Mouse (Mus musculus): ENCODE data around the gene Npc1l1.
"Not testable (repeated sequence)": the region's sequence is repeated elsewhere in the genome, so short reads cannot be mapped to it uniquely, and the experiment has no call there.

The Npc1l1 gene

DNA sequence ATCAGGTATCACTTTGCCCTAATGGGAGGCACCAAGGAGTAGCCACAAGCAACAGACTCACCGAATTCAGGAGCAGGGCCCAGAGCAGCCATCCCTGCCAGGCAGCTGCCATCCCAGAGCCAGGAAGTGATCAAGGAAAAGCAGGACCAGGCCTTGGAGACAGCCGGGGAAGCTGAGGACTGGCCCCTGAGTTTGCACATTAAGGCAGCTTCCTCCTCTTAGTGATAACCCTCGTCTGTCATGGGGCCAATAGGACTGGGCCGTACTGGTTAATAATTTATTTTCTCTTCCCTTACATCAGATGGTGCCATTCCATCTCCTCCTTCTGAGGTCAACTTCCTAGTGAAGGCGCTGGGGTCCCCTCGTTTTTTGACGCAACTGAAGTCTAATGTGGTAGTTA, at the start of gene Npc1l1:
Gene Npc1l1, minus strand, starts transcription at position 132 of the 400 bp plus-strand sequence.
- no peak for DNase-seq

DNA sequence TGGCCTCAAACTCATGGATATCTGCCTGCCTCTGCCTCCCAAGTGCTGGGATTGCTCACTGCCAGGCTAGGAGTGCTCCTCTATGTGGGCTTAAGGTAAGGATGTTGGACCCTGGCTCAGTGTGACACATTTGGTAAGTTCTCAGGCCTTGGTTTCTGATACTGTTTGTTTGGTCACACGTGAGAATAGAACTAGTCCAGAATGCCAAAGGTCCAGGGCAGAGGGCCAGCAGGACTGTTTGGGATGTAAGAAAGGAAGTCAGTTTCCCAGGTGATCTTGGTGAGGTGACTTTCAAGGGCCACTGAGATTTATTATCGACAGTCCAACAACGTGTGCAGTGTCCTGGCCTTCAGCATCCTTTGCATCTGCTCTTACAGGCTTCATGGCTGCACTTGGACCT, 46.5 kb upstream of the Npc1l1 start:
- DNase-seq = no peak

DNA sequence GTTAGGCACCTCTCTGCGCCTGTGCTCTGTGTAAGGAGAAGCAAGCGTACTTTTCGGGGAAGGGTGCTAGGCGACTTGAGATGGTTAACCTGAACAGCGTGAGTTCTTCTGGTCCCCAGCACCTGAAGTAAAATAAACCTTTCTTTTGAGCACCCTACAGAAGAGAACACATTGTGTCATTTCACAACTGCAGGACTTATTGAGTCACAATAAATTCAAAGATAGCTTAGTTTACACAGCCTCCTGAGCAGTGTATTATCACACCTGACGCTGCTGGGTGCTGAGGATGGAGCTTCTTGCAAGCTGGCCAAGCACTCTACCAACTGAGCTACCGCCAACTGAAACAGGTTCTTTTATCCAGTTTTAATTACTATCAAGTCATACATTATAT, 45.1 kb upstream of the Npc1l1 start:
- DNase-seq = no peak

- DNase-seq = peak; percentile 100
Measured at GRCm38 (mm10) chr11:6274387-6275093, 44.6 kb upstream of the Npc1l1 start, which contains the start of gene Tmed4. Gene Tmed4 (minus strand): TSS chr11:6274870.

DNA sequence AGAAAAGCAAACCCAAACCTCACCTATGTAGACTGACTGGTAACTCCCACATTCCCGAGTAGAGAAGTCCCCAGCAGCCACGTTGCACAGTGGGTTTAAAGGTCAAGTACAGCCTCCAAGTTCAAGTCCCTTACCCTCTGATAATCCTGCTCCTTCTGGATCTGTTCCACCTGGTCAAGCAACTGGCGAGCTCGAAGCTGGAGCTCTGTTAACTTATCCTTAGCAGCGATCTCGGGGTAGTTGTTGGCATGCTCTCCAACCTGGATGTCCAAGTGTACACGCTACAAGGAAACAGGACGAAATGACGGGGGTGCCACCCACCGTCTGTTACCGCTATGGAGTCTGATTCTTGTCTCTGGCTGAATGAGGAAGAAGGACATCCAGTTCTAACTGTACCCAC, 43.7 kb upstream of the Npc1l1 start:
- no peak for DNase-seq

GRCm38 (mm10) chr11:6267320-6268254, 37.6 kb upstream of the Npc1l1 start, which contains the start of gene Ddx56:
Gene Ddx56 (minus strand): TSS chr11:6267772.
- peak; percentile 99 for DNase-seq

DNA sequence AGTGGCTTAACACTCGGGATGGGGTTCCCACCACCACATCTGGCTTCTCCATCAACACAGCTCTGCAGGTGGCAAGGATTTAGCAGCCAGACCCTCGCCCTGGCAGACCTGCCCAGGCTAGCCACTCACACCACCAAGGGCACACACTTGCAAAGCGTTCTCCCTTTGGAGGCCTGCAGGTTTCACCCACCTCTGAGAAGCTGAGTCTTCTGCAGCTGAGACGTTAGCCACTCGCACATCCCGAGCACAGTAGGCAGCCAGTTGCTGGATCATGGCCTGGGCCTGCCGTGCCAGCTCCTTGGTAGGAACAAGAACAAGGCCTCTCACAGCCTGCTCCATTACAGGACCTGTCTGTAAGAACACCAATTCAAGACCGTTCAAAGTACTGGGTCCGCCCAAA, 36.7 kb upstream of the Npc1l1 start:
- DNase-seq = no peak

- peak; percentile 92 for DNase-seq
Measured at GRCm38 (mm10) chr11:6261434-6262082, 31.6 kb upstream of the Npc1l1 start.

GRCm38 (mm10) chr11:6259413-6259812, 29.5 kb upstream of the Npc1l1 start:
- peak; percentile 69 for DNase-seq

- no peak for DNase-seq
Measured at GRCm38 (mm10) chr11:6256490-6257072, 26.6 kb upstream of the Npc1l1 start.

GRCm38 (mm10) chr11:6254602-6255001, 24.7 kb upstream of the Npc1l1 start:
- not testable (repeated sequence) for DNase-seq

- DNase-seq = no peak
Measured at GRCm38 (mm10) chr11:6252824-6253223, 22.9 kb upstream of the Npc1l1 start.

GRCm38 (mm10) chr11:6252248-6252647, 22.3 kb upstream of the Npc1l1 start:
- peak; percentile 53 for DNase-seq

- no peak for DNase-seq
Measured at GRCm38 (mm10) chr11:6244707-6245106, 14.8 kb upstream of the Npc1l1 start.

DNA sequence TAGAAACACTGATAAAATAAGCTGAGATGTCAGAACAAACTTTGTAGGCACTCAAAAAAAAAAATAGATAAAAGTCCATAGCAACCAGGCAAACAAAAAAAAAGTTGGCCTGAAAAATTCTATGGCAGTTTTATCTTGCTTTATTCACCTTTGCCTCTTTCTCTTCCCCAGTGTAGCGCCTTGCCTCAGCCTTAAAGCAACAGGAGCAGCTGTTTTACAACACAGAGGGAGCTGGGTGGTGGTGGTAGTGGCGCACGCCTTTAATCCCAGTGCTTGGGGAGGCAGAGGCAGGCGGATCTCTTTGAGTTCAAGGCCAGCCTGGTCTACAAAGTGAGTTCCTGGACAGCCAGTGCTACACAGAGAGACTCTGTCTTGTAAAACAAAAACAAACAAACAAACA, 3.1 kb upstream of the Npc1l1 start:
- DNase-seq = no peak

- no peak for DNase-seq
Measured at GRCm38 (mm10) chr11:6224541-6225229, 5.3 kb downstream of the Npc1l1 start.

- no peak for DNase-seq
Measured at GRCm38 (mm10) chr11:6222187-6222586, 7.8 kb downstream of the Npc1l1 start.

DNA sequence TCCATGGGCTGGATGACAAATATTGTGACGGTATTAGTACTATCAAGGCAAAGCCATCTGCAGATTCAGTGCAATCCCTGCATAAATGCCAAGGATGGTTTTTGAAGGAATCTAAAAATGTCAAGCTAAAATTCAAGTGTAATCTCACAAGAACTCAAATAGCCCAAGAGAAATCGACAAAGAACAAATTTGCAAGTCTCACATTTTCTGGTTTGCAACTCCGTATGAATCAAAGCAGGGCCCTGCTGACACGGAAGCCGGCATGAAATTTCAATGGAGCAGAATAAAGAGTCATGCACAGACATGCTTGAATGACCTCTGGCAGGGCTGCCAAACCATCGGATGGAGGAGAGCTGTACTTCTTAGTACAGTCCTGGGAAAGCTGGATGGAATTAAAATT, 10.0 kb downstream of the Npc1l1 start:
- no peak for DNase-seq

- DNase-seq = no peak
Measured at GRCm38 (mm10) chr11:6218189-6218896, 11.6 kb downstream of the Npc1l1 start.

DNA sequence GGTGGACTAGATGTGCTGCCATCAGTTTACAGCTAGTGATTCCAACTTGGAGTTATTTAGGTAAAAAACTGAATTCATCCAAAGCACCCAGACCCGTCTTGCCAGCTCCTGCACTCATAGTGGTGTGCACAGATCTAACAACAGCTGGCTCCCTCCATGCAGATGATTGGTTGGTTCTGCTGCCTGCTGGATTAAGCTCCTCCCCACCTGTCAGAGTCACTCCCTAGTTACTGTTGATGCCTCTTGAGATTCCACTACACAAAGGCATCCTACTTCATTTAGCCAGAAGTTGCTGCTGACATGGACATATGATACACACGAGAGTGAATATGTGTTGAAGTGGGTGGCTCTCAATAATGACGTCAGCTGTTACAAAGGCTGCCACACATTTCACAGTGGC, 13.1 kb downstream of the Npc1l1 start:
- peak; percentile 81 for DNase-seq

DNA sequence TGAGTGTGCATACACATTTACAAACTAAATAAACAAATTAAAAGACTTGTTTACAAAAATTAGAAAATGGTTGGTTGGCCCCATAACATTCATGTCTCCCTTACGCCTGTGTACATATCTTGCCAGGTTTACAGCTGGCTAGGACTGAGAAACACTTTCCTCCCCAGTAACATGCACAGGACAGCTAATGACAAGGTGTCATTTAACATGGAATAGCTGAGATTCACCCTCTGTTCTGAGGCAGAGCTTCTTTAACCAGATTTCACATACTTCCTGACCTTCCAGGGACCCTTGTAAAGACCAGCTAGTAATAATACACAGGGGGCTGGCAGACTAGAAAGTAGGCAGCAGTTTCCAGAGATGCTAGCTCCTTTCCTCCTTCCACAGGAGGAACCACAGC, 21.8 kb downstream of the Npc1l1 start:
- no peak for DNase-seq

GRCm38 (mm10) chr11:6207090-6207489, 22.9 kb downstream of the Npc1l1 start:
- DNase-seq = no peak

Data from heart, adult 11 months (tissue).